Mouse (Mus musculus) bone marrow, adult 2 months (tissue): ENCODE results near the gene Lrrn3.

Experiments
- CTCF ChIP-seq: fragments of 200-500 bp; IDR thresholded peaks from 2 replicates; pipeline ENCODE4 v1.5.1; 2011; ENCODE audit warnings: low read length, control low read depth; ENCODE audit not compliant: control insufficient read depth, insufficient read depth
- POLR2A ChIP-seq: fragments of 200-500 bp; IDR thresholded peaks from 2 replicates; pipeline ENCODE4 v1.6.1; 2011; ENCODE audit warnings: low read depth, mild to moderate bottlenecking, control low read depth, low read length, borderline replicate concordance; ENCODE audit not compliant: control insufficient read depth

DNA sequence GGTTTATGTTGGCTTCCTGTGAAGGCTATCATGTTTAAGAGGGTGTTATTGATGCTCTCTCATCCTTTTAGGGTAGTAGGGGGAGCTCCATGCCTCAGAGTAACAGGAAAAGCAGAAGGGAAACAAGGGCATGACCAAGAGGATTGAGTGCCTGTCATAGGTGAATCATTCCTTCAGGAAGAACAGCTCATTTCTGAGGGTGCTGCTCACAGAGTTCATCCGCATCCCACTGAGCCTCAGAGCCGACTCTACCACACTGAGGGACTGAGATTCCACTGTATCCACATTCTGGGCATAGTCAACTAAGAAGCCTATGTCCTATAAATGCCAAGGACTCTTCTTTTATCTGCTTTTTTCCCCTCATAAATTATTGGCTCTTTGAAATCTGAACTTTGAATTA, 35.4 kb upstream of the Lrrn3 start:
- TF ChIP-seq CTCF (no peak), POLR2A (no peak)
